In genomic region chr1:64164526-64165062, GRCm38 (mm10) we compare ENCODE assay signal across 22 mouse cellular contexts. TPM values are rescaled to one million over a fixed set of nuclear protein-coding genes. Genes with fewer than 3 reads are reported as not detected.
DNase-seq lines count a peak whose midpoint lies in the region; ATAC-seq lines count a peak whose summit lies in the region.
"Had no signal": no experiment of that assay in that cellular context is flagged by ENCODE, and none has a peak within 500 bp of the region (broad histone marks: within the 10 kb centered on the region; RNA-seq: fewer than 3 reads in every experiment).

No protein-coding gene starts in this region.

- H3K27ac ChIP-seq in limb, embryonic 11.5 days (replicated peaks; ENCODE audit: low read depth, low read length), result no peak overlapping the region
- no peak overlapping the region for H3K27ac ChIP-seq in limb, embryonic 10.5 days
- H3K27ac ChIP-seq: forebrain, embryonic 10.5 days; kidney, embryonic 15.5 days; midbrain, embryonic 15.5 days had no signal

- H3K4me1 ChIP-seq in limb, embryonic 11.5 days (ENCODE audit: control insufficient read depth, insufficient read depth, low read length), result no peaks in the 10 kb centered on the region
- peaks cover 13% of the 10 kb centered on the region for H3K4me1 ChIP-seq in limb, embryonic 10.5 days
- H3K4me1 ChIP-seq: forebrain, embryonic 10.5 days; kidney, embryonic 15.5 days; megakaryocyte, embryonic 14.5 days; midbrain, embryonic 15.5 days had no signal

- H3K4me3 ChIP-seq in limb, embryonic 11.5 days (ENCODE audit: low read depth, low read length), result no peak overlapping the region
- H3K4me3 ChIP-seq in limb, embryonic 10.5 days, result no peak overlapping the region
- H3K4me3 ChIP-seq: forebrain, embryonic 10.5 days; kidney, embryonic 15.5 days; megakaryocyte, embryonic 14.5 days; midbrain, embryonic 15.5 days had no signal

- H3K36me3 ChIP-seq in limb, embryonic 11.5 days (ENCODE audit: control insufficient read depth, insufficient read depth, low read length), result no peaks in the 10 kb centered on the region
- no peaks in the 10 kb centered on the region for H3K36me3 ChIP-seq in limb, embryonic 10.5 days
- H3K36me3 ChIP-seq: forebrain, embryonic 10.5 days; kidney, embryonic 15.5 days; midbrain, embryonic 15.5 days had no signal

- no peak overlapping the region for H3K9ac ChIP-seq in limb, embryonic 11.5 days (ENCODE audit: low read length)
- H3K9ac ChIP-seq: kidney, embryonic 15.5 days; midbrain, embryonic 15.5 days had no signal

- no peaks in the 10 kb centered on the region for H3K9me3 ChIP-seq in limb, embryonic 11.5 days (ENCODE audit: control insufficient read depth, low read length)
- H3K9me3 ChIP-seq in limb, embryonic 10.5 days (replicated peaks), result no peaks in the 10 kb centered on the region
- H3K9me3 ChIP-seq: forebrain, embryonic 10.5 days; kidney, embryonic 15.5 days; megakaryocyte, embryonic 14.5 days; midbrain, embryonic 15.5 days had no signal

- WGBS in limb, embryonic 11.5 days, result 17% methylated on average over 5 of the region's 5 CpGs
- 47% methylated on average over 5 of the region's 5 CpGs for WGBS in limb, embryonic 10.5 days

- no peaks in the 10 kb centered on the region for H3K27me3 ChIP-seq in limb, embryonic 11.5 days (ENCODE audit: control insufficient read depth, insufficient read depth, low read length)
- H3K27me3 ChIP-seq in limb, embryonic 10.5 days (ENCODE audit: low read depth, poor library complexity, severe bottlenecking), result no peaks in the 10 kb centered on the region
- H3K27me3 ChIP-seq: kidney, embryonic 15.5 days; midbrain, embryonic 15.5 days had no signal

- H3K4me2 ChIP-seq in limb, embryonic 11.5 days (ENCODE audit: low read depth, severe bottlenecking), result no peak overlapping the region
- H3K4me2 ChIP-seq: kidney, embryonic 15.5 days; liver, embryonic 11.5 days; midbrain, embryonic 15.5 days had no signal

- peak; percentile 44 for DNase-seq in limb, embryonic 11.5 days (ENCODE audit: low spot score)
- no peak for DNase-seq in limb, embryonic 10.5 days (ENCODE audit: low spot score)
- peak; percentile 81 for DNase-seq in cerebellum, adult 11 months
- peak; percentile 96 for DNase-seq in cerebellum, adult 9-10 months
- DNase-seq in hindlimb bud, embryonic 11.5 days (ENCODE audit: extremely low spot score, low read depth, low spot score), result peak; percentile 56
- DNase-seq in layer of hippocampus, adult 9-11 months, result no peak
- no peak for DNase-seq in right cerebral cortex, postnatal 36 days (ENCODE audit: low spot score in 2 of 2)
- DNase-seq in kidney, adult 8-10 months, result no peak
- DNase-seq: adrenal gland, adult 2 months; gastrocnemius, postnatal 14 days; heart, adult 18-20 months; kidney, postnatal 4 days; lung, adult 18-20 months; lung, postnatal 14 days; right cerebral cortex, adult 18-20 months; thymus, postnatal 36 days had no signal

- ATAC-seq in limb, embryonic 11.5 days (ENCODE audit: insufficient number of reproducible peaks, low FRiP score, low TSS enrichment, low read depth), result peak; percentile 75; the same call in 1 of the 2 replicates
- ATAC-seq: intestine, embryonic 16.5 days; midbrain, embryonic 15.5 days had no signal

RNA-seq across cellular contexts. Expression of gene Klf7, which starts 42.5 kb away (rescaled TPM):
- polyA plus RNA-seq in limb, embryonic 11.5 days (2014; fragmentation: Nextera tagmentation; extraction: Ambion mirVana), result 9.7 and 13.1 TPM in 2 replicates
- polyA plus RNA-seq in limb, embryonic 10.5 days (2016; fragmentation: Nextera tagmentation; extraction: Ambion mirVana), result 8.8 and 9.6 TPM in 2 replicates

Comparison
In these comparisons a context has a peak if more than half of its experiments do, and no peak if none do; other contexts are left out.
1. DNase-seq: peak in limb, embryonic 11.5 days (single experiment), cerebellum, adult 11 months (single experiment), cerebellum, adult 9-10 months (single experiment) and hindlimb bud, embryonic 11.5 days (single experiment); none in limb, embryonic 10.5 days (single experiment), layer of hippocampus, adult 9-11 months (single experiment), right cerebral cortex, postnatal 36 days (0 of 2) and kidney, adult 8-10 months (0 of 2).